Mouse (Mus musculus): ENCODE measurements around the gene Uqcr11.

The Uqcr11 gene

DNA sequence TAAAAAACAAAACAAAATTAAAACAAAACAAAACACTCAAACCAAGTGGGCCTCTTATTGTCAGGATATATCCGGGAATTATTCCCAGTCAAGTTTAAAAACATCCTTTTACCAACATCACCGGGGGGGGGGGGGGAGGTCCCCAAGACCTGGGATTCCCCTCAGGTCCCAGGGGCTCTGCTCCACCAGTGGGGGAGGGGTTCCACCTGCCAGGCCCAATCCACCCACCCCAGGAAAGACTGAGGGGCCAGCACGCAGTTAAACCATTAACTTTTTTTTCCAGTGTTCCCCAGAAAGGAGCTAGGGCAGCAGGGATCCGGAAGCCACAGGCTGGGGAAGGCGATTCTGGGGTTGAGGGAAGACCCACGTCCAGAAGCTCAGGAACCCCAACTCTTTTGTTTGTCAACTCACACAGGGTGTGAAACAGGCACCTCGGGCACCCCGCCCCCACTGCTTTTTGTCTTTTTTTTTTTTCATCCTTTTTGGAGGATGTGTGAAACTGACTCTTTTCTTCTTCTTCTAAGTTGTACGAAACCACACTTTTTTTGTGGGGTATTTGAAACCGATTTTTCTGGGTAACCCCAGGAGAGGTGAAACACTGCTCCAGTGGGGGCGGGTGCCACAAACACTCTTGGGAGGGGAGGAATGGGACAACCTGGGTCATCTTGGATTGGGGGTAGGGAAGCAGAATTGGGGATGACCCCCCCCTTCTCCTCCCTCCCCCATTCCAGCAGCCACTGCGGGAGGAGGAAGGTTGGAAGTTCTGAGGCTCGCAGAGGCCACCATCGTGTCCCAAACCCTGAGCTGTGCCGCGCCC is 25.1 kb upstream of the Uqcr11 start:
- DNase-seq (ENCODE audit: low spot score): no peak

DNA sequence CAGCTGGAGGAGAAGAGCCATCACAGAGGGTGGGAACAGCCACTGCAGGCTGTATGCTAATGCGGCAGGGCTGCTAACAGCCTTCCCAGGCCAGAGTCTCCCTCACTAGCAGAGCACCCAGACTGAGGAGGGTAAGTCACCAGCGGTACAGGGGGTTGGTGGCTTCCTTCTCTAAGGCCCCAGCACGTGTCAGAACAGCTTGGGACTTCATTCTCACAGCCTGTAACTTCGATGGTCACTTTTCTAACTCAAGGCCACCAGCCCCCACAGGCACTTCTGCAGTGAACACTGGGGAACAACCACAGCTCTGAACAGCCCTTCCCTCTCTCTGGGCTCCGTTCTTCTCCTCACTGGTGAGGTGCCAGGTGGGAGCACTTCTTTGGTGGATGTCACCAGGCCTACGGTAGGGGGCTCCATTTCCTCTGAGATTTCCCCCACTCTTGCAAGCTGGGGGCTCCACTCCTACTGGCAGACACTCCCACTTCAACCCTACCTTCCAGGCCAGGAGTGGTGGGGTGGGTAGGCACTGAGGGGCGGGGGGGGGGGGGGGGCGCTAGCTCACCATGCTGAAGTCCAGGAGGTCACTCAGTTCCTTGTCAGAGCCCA is 23.8 kb upstream of the Uqcr11 start:
- DNase-seq (ENCODE audit: low spot score): no peak

DNA sequence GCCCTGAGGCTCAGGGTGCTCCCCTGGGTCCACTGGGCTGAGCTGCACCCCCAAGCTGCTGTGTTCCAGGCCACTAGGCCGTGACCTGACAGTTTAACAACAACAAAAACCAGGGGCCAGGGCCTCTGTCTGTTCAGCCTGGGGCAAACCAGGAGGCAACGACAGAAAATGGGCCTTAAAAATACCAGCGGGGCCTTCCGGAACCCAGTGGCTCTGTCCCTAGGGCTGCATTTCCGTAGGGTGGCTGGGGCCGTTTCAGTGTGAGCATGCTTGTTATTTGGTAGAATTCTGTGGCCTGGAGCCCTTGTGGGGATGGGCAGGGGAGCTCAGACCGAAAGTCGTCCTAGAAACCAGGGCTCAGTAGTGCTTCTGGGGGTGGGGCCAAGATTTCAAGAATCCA is 23.2 kb upstream of the Uqcr11 start:
- no peak for DNase-seq (ENCODE audit: low spot score)

GRCm38 (mm10) chr10:80425041-80425440 is 18.4 kb upstream of the Uqcr11 start:
- DNase-seq (ENCODE audit: low spot score): no peak

DNA sequence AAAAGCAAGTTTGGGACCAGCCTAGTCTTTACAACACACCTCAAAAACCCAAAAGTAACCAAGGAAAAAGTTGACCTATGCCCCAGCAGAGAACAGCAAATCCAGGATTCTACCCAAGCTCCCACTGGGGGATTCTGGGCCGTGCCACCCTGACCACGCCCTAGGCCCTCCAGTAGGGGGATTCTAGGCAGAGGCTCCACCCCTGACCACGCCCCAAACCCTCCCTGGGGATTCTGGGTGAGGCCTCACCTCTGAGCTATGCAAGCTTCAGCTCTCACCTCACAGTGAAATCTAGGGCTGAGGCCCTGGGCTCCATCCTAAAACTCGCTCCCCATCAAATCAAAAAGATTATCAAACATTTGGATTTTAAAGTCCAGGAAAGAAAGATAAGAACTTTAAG is 16.9 kb upstream of the Uqcr11 start:
- DNase-seq (ENCODE audit: low spot score): peak; percentile 87

DNA sequence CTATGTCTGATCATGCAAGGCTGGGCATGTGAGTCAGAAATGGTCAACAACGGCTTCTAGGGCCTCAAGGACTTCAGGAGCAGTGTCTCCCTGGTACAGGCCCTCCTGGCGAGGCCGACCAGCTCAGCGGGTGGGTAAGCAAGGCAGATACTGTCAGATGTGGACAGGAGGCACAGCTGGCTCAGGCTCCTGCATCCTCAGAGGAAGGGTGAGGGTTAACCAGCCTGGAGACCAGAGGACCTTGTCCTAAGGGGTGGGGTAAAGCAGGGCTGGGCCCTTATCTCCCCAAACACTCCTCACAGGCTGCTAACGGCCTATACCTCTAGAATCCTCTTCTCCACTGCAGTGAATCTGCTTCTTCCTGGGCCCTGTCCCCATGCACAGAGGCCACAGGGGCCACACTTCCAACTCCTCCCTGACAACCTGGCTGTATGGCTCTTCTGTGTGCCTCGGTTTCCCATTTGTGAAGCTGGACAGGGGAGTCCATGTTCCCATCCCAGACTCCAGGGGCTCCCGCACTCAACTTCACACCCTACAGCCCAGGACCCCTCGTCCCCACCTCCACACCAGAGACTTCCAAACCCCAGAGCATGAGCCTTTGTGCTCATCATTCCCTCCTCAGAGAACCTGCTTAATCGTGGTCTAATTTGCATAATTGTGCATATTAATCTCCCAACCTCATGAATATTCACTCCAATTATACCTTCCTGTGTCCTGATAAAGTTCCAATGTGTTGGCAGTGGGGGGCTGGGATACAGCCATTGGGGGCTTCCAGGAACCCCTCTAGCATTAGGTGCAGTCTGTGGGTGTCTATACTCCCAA is 15.2 kb upstream of the Uqcr11 start:
- DNase-seq (ENCODE audit: low spot score): peak; percentile 80

DNA sequence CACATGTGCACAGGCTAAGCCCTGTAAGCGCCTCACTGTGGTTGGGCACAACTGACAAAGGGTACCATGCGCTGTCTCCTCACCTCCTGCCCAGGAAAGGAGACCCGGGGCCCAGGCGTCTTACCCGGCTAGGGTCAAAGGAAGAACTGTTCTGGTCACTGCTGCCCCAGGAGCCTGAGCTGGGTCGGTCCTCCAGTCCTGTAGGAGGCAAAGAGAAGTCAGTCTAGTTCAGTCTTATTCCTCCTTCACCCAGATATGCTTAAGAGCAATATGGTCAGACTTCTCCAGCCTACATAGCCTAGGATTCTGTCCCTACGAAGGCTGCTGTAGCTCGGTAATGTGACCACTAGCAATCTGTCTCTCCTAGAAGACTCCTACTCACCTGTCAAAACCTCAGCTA is 14.6 kb upstream of the Uqcr11 start:
- DNase-seq (ENCODE audit: low spot score): no peak

DNA sequence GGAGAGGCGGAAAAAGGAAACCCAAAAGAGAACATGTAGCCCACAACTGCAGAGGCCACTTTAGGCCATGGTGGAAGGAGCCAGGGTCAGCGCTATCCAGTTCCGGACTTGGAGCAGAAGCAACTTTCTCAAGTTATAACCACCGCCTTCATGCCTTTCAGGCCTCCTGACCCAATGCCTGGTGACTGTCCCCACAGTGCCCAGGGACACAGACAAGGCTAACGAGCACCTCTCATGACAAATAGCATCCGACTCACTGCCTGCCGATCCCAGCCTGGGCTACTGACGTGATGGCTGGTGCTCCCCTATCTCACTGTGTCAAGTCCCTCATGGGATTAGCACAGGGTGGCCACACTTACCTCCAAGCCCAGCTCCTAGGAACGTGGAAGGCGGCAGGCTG is 14.1 kb upstream of the Uqcr11 start:
- no peak for DNase-seq (ENCODE audit: low spot score)

- peak; percentile 37 for DNase-seq (ENCODE audit: low spot score)
Observed at GRCm38 (mm10) chr10:80419419-80419818, 12.8 kb upstream of the Uqcr11 start.

GRCm38 (mm10) chr10:80418311-80418710 is 11.7 kb upstream of the Uqcr11 start:
- peak; percentile 56 for DNase-seq (ENCODE audit: low spot score)

DNA sequence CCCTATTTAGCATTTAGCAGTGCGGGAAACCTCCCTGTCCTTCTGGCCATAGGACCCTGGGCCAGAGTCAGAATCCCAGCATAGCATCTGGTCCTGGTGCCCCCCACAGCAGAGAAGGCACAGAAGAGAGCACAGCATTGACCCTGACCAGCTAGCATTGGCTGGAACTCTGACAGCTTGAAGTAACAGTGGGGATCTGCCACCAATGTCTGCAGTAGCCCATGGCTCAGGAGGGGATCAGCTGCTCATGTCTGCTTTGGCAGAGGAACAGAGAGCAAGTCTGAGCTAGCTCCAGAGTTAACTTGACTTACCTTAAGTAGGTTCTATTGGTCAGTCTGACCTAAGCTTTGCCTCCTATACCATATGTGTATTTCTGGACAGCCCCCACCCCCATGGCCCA is 11.2 kb upstream of the Uqcr11 start:
- no peak for DNase-seq (ENCODE audit: low spot score)

DNA sequence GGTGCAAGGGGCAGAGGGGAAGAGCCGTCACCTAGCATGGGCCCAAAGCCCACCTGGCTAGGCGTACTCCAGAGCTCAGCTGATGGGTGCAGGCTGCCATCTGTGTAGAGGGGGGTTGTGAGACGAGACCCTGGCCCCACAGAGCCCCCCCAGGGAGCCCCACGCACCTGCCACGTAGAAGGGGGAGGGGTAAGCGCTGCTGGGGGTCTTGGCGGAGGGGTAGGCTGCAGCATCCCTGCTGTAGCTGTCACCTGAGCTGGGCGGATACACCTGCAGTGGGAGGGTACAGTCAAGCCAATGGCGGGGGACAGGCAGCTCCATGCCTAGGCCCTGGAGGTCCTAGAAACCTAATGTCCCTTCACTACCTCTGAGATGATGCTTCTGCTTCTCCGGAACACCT is 10.7 kb upstream of the Uqcr11 start:
- DNase-seq (ENCODE audit: low spot score): no peak

DNA sequence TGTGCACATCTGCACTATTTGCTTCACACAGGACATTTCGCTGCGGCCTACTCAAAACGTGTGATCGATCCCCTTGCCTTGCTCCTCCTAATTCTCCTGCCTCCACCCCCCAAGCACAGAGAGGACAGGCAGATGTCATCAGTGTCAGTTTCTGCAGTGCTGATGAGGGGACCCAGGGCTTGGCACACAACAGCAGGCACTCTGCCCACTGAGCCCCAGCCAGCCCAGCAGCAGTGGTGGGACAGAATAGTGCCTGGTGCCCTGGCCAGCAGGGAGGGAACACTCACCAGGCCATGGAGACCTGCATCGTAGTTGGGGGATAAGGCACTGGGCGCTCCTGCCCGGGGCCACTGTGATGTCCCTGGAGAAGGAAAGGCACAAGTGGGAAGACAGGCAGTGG is 8.9 kb upstream of the Uqcr11 start:
- DNase-seq (ENCODE audit: low spot score): no peak

- no peak for DNase-seq (ENCODE audit: low spot score)
Observed at GRCm38 (mm10) chr10:80412656-80413541, 6.3 kb upstream of the Uqcr11 start.

DNA sequence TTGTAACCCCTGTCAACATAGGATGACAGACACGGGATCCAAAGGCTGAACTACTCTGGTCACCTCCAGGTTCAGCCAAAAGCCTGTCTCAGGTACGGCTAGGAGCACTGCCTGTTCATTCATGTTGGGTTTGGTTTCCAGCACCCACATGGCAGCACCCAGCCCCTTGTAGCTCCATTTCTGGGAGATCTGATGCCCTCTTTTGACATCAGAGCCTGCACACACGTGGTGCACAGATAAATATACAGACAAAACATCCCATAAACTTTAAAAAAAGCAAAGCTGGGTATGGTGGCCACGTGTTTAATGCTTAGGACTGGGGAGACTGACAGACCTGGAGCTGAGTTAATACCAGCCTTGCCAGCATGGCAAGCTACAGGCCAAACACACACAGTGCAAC is 1.3 kb upstream of the Uqcr11 start:
- no peak for DNase-seq (ENCODE audit: low spot score)

DNA sequence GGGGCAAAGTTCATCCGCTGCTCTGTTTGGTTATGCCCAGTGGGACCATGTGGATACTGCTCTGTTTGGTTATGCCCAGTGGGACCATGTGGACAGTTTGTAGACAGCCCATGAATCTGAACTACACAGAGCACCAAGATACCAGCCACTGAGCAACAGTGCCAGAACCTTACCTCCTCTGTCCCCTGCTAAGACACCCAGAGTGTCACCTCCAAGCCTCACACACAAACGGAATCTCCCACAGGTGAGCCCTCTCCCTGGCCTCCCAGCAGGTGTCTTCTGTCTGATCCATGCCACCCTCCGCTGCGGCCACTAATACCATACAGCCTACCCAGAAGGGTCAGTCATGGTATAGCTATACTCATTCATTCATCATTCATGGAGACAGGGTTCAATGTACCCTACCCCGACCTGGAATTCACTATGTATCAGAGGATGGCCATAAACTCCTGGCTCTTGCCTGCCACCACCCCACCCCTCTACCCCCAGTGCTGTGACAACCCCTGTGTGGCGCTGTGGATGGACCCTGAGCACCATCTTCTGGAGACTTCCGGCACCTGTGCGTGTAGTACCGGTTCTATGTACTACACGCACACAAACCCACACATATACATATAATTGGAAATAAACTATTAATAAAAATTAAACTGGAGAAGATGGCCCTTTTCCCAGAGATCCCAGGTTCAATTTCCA is 1.0 kb downstream of the Uqcr11 start:
- DNase-seq (ENCODE audit: low spot score): peak; percentile 26

DNA sequence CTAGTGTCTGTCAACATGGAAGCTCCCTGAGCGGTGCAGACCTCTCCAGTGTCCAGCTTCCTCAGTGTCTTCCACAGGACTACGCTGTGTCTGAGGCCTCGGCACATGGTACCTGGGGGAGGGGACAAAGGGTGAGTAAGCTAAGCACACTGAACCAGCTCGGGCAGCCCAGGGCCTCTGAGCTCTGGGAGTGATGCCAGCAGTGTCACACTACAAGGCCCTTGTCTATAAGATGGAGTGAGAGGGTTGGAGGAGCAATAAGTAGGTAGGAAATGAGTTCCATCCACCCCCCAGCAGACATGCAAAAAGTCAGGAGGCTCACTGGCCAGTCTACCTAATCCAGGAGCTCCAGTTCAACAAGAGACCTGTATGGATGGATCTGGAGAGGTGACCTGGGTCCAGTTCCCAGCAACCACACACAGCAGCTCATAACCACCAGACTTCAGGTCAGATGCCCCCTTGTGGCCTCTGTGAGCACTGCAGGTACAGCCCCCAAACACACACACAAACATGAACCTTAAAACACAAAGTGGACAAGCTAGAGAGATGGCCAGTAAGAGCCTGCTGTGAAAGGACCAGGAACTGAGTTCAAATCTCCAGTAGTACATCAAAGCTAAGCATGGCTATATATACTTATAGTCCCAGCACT is 3.5 kb downstream of the Uqcr11 start:
- peak; percentile 38 for DNase-seq (ENCODE audit: low spot score)

GRCm38 (mm10) chr10:80400704-80401161 is 5.9 kb downstream of the Uqcr11 start:
- DNase-seq (ENCODE audit: low spot score): no peak

DNA sequence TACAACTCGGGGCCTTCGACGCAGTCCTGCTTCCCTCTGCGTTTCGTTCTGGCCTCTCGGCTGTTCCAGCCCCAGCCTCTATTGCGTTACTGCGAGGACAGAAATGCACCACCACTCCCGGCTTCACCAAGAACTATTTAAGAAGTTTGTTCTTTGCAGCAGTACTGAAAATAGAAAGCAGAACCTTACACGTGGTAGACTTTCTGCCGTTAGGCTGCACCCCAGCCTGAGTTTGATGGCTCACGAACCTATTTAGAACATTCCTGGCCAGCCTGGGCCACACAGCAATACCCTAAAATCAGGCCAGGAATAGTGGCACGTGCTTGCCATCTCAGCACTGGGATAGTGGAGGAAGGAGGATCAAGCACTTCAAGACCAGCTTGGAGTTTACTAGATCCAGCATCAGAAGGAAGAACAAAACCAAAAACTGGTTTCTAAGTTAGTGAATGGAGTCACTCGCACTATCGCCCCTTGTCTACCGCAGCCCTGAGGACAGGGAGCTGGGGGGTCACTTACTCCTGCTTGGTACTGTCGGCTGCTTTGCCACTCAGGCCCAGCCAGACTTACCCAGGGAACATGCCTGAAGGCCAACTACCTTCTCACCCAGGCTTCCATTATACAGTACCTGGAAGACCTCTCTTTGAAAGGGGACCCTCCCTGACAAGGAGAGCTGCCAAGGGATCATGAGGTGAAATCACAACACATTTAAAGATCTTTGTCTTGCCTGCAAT is 6.5 kb downstream of the Uqcr11 start:
- no peak for DNase-seq (ENCODE audit: low spot score)
